Mouse (Mus musculus): ENCODE measurements around the gene Rnf167. TPM values are rescaled to one million over a fixed set of nuclear protein-coding genes. Genes with fewer than 3 reads are reported as not detected.

Rnf167 gene
- polyA plus RNA-seq, 1 experiment = 91.1 TPM

DNA sequence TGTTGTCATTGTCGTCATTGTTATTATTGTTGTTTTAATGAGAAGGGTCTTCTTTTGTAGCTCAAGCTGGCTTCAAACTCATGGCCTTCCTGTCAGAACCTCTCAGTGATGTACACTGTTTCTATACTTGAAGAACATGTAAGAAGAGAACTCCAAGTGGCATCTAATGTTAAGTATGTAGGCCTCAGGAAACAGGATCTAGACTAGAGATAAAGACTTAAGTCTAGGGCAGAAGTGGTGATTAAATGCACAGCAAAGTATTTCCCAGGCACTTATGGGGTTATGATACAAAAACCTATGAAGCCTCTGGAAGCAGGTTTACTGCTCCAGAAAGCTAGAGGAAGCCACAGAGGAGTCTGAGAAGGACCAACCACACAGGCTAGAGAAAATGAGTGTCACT is 8.7 kb upstream of the Rnf167 start:
- TF ChIP-seq POLR2A (IDR thresholded peaks at IDR 0.05; ENCODE audit: borderline replicate concordance, extremely low read depth, insufficient read depth, insufficient read length, poor library complexity, severe bottlenecking) (no peak), CTCF (IDR thresholded peaks at IDR 0.05; ENCODE audit: borderline replicate concordance, extremely low read depth, insufficient read depth, insufficient read length) (no peak)

GRCm38 (mm10) chr11:70638714-70639278 is 8.2 kb upstream of the Rnf167 start, which contains the start of gene Gp1ba:
Gp1ba (plus strand) TSS chr11:70639122.
- no peak for DNase-seq (ENCODE audit: low read depth)
- no peak for TF ChIP-seq CTCF (IDR thresholded peaks at IDR 0.05; ENCODE audit: borderline replicate concordance, extremely low read depth, insufficient read depth, insufficient read length)
- TF ChIP-seq POLR2A (IDR thresholded peaks at IDR 0.05; ENCODE audit: borderline replicate concordance, extremely low read depth, insufficient read depth, insufficient read length, poor library complexity, severe bottlenecking) = no peak

More for the DNA sequence above, 8.7 kb upstream of the Rnf167 start:
- DNase-seq (ENCODE audit: low read depth) = no peak

- DNase-seq (ENCODE audit: low read depth) = no peak
- TF ChIP-seq POLR2A (IDR thresholded peaks at IDR 0.05; ENCODE audit: borderline replicate concordance, extremely low read depth, insufficient read depth, insufficient read length, poor library complexity, severe bottlenecking) = no peak
Observed at GRCm38 (mm10) chr11:70639976-70640375, 7.1 kb upstream of the Rnf167 start.

- TF ChIP-seq POLR2A (IDR thresholded peaks at IDR 0.05; ENCODE audit: borderline replicate concordance, extremely low read depth, insufficient read depth, insufficient read length, poor library complexity, severe bottlenecking) = no peak
- no peak for TF ChIP-seq CTCF (IDR thresholded peaks at IDR 0.05; ENCODE audit: borderline replicate concordance, extremely low read depth, insufficient read depth, insufficient read length)
- no peak for DNase-seq (ENCODE audit: low read depth)
Observed at GRCm38 (mm10) chr11:70641241-70641640, 5.8 kb upstream of the Rnf167 start.

GRCm38 (mm10) chr11:70643051-70643450 is 4.0 kb upstream of the Rnf167 start:
- TF ChIP-seq CTCF (IDR thresholded peaks at IDR 0.05; ENCODE audit: borderline replicate concordance, extremely low read depth, insufficient read depth, insufficient read length) (no peak), POLR2A (IDR thresholded peaks at IDR 0.05; ENCODE audit: borderline replicate concordance, extremely low read depth, insufficient read depth, insufficient read length, poor library complexity, severe bottlenecking) (no peak)
- DNase-seq (ENCODE audit: low read depth) = no peak

DNA sequence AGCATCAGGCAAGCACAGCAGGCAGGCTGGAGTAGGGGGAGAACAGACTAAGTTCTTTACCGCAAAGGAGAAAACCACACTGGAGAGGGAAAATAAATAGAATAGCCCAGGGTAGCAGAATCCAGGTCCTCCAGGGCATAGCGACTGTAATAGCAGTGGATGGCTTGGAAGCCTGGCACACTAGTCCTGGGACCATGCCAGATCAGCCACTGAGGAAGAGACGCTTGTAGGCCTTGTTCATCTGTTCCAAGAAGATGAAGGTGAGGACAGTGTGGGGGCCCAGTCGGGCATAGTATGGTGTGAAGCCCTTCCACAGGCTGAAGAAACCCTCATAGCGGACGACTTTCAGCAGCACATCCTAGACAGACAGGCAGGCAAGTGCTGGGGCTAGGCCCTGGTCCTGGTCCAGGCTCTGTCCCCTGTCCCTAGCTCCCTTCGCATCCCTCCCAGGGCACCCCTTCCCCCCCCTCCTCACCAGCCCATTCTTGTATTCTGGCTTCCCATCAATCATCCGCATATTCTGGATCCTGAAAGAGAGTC is 2.4 kb upstream of the Rnf167 start:
- no peak for DNase-seq (ENCODE audit: low read depth)
- TF ChIP-seq CTCF (IDR thresholded peaks at IDR 0.05; ENCODE audit: borderline replicate concordance, extremely low read depth, insufficient read depth, insufficient read length) (no peak), POLR2A (IDR thresholded peaks at IDR 0.05; ENCODE audit: borderline replicate concordance, extremely low read depth, insufficient read depth, insufficient read length, poor library complexity, severe bottlenecking) (no peak)

DNA sequence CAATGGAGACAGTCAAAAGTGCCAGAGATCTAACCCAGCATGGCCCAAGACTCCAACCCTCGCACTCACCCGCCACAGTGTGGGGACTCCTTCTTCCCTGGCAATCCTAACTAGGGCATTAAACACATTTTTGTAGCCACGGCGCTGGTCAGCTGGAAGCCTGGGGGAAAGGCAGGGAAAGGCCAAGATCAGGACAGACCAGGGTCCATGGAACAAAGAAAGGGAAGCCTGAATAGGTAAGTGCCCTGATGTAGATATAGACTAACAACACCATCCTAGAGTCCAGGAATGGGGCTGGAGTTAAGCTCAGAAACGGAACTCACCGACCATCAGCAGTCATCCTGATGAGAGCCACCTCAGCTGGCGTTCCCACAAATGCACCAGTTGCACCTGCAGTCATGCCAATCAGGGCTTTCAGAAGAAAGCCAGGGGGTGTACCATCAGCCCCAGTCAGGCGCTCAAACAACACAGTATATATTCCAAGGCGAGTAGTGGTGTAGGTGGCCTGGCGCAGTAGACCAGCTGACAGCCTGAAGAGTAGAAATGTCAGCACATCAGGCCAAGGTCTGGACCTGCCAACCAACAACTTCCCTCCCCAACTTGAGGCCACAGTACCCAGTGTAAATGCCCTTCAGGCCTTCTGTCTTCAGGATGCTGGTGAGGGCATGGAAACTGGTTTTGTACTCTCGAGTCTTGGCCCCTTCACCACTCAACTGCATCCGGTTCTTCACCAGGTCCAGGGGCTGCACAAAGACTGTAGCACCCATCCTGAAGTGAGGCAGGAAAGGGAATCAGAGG is 1.4 kb upstream of the Rnf167 start:
- no peak for DNase-seq (ENCODE audit: low read depth)
- no peak for TF ChIP-seq POLR2A (IDR thresholded peaks at IDR 0.05; ENCODE audit: borderline replicate concordance, extremely low read depth, insufficient read depth, insufficient read length, poor library complexity, severe bottlenecking)
- no peak for TF ChIP-seq CTCF (IDR thresholded peaks at IDR 0.05; ENCODE audit: borderline replicate concordance, extremely low read depth, insufficient read depth, insufficient read length)

GRCm38 (mm10) chr11:70646259-70646555 is 828 bp upstream of the Rnf167 start:
- TF ChIP-seq POLR2A (IDR thresholded peaks at IDR 0.05; ENCODE audit: borderline replicate concordance, extremely low read depth, insufficient read depth, insufficient read length, poor library complexity, severe bottlenecking) (no peak), CTCF (IDR thresholded peaks at IDR 0.05; ENCODE audit: borderline replicate concordance, extremely low read depth, insufficient read depth, insufficient read length) (no peak)
- DNase-seq (ENCODE audit: low read depth) = no peak

- no peak for DNase-seq (ENCODE audit: low read depth)
- TF ChIP-seq POLR2A (IDR thresholded peaks at IDR 0.05; ENCODE audit: borderline replicate concordance, extremely low read depth, insufficient read depth, insufficient read length, poor library complexity, severe bottlenecking) (no peak), CTCF (IDR thresholded peaks at IDR 0.05; ENCODE audit: borderline replicate concordance, extremely low read depth, insufficient read depth, insufficient read length) (no peak)
Observed at GRCm38 (mm10) chr11:70647716-70648420, 833 bp downstream of the Rnf167 start.

- TF ChIP-seq POLR2A (IDR thresholded peaks at IDR 0.05; ENCODE audit: borderline replicate concordance, extremely low read depth, insufficient read depth, insufficient read length, poor library complexity, severe bottlenecking) (no peak), CTCF (IDR thresholded peaks at IDR 0.05; ENCODE audit: borderline replicate concordance, extremely low read depth, insufficient read depth, insufficient read length) (no peak)
- no peak for DNase-seq (ENCODE audit: low read depth)
Observed at GRCm38 (mm10) chr11:70648512-70648911, 1.5 kb downstream of the Rnf167 start.

DNA sequence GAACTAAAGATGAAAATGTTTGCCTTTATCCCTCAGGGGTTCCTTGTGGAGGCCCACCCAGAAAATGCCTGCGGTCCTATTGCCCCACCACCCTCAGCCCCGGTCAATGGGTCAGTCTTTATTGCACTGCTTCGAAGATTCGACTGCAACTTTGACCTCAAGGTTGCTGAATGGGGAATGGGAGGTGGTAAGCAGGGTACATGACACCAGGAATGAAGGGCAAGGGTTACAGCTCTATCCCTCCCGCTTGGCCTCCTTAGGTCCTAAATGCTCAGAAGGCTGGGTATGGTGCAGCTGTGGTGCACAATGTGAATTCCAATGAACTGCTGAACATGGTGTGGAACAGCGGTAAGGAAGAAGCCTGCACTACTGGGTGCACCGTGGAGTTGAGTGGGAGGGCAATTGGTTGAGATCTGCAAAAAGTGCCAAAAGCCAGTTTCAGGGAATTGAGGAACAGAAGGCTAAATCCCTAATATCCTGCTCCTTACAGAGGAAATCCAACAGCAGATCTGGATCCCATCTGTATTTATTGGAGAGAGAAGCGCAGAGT is 2.2 kb downstream of the Rnf167 start:
- TF ChIP-seq CTCF (IDR thresholded peaks at IDR 0.05; ENCODE audit: borderline replicate concordance, extremely low read depth, insufficient read depth, insufficient read length) = no peak
- TF ChIP-seq POLR2A (IDR thresholded peaks at IDR 0.05; ENCODE audit: borderline replicate concordance, extremely low read depth, insufficient read depth, insufficient read length, poor library complexity, severe bottlenecking) = no peak
- no peak for DNase-seq (ENCODE audit: low read depth)

Measured in brain, embryonic 14.5 days (tissue).